Mouse (Mus musculus) WW6 (cell line): ENCODE data around the gene LTO1.

Experiments
- DNase-seq: peaks from one replicate; pipeline ENCODE4 v3.0.0-alpha.2; 2013; ENCODE audit warnings: low read depth, low spot score

Gene LTO1

GRCm38 (mm10) chr7:144939344-144940002 lies 24.6 kb downstream of the LTO1 start, which contains the start of gene Ccnd1:
Ccnd1 (minus strand) TSS chr7:144939925.
- peak; percentile 45 for DNase-seq

GRCm38 (mm10) chr7:144940003-144940571 lies 25.2 kb downstream of the LTO1 start:
- peak; percentile 29 for DNase-seq

- no peak for DNase-seq
Observed at GRCm38 (mm10) chr7:144940585-144940984, 25.7 kb downstream of the LTO1 start.

- peak; percentile 89 for DNase-seq
Observed at GRCm38 (mm10) chr7:144941242-144941831, 26.4 kb downstream of the LTO1 start.

GRCm38 (mm10) chr7:144942071-144942743 lies 27.3 kb downstream of the LTO1 start:
- peak; percentile 68 for DNase-seq

- DNase-seq: peak; percentile 24
Observed at GRCm38 (mm10) chr7:144942744-144943135, 27.8 kb downstream of the LTO1 start.

- peak; percentile 80 for DNase-seq
Observed at GRCm38 (mm10) chr7:144943254-144943653, 28.4 kb downstream of the LTO1 start.

GRCm38 (mm10) chr7:144958509-144959395 lies 43.9 kb downstream of the LTO1 start:
- DNase-seq: no peak

GRCm38 (mm10) chr7:144963911-144964310 lies 49.0 kb downstream of the LTO1 start:
- DNase-seq: no peak

- DNase-seq: no peak
Observed at GRCm38 (mm10) chr7:144964316-144964715, 49.4 kb downstream of the LTO1 start.

- no peak for DNase-seq
Observed at GRCm38 (mm10) chr7:144965893-144966292, 51.0 kb downstream of the LTO1 start.

GRCm38 (mm10) chr7:144970997-144971768 lies 56.3 kb downstream of the LTO1 start:
- no peak for DNase-seq

GRCm38 (mm10) chr7:144971769-144972168 lies 56.9 kb downstream of the LTO1 start:
- no peak for DNase-seq

- DNase-seq: no peak
Observed at GRCm38 (mm10) chr7:144973461-144973860, 58.6 kb downstream of the LTO1 start.

- DNase-seq: no peak
Observed at GRCm38 (mm10) chr7:144977121-144977520, 62.2 kb downstream of the LTO1 start.

- no peak for DNase-seq
Observed at GRCm38 (mm10) chr7:144979814-144980213, 64.9 kb downstream of the LTO1 start.
